Mouse (Mus musculus) small intestine, adult 2 months (tissue): Measurements from ENCODE around the gene Abcb11. TPM values are rescaled to one million over a fixed set of nuclear protein-coding genes. Genes with fewer than 3 reads are reported as not detected.
"Not testable (repeated sequence)": the region's sequence is repeated elsewhere in the genome, so short reads cannot be mapped to it uniquely, and the experiment has no call there.

Experiments used
- H3K27ac ChIP-seq: fragments of 200-500 bp; 2 replicates; pipeline ENCODE4 v1.5.1; 2012; ENCODE audit warnings: low read depth, low read length, control low read depth, inconsistent platforms; ENCODE audit not compliant: insufficient read depth
- H3K27me3 ChIP-seq: fragments of 200-500 bp; 2 replicates; pipeline ENCODE4 v1.6.1; 2012; ENCODE audit warnings: mild to moderate bottlenecking, moderate library complexity, low read length, inconsistent platforms; ENCODE audit not compliant: control insufficient read depth, insufficient read depth
- H3K36me3 ChIP-seq: fragments of 200-500 bp; 2 replicates; pipeline ENCODE4 v1.6.1; 2012; ENCODE audit warnings: mild to moderate bottlenecking, low read length, control low read depth, inconsistent platforms; ENCODE audit not compliant: control insufficient read depth, insufficient read depth
- H3K4me1 ChIP-seq: fragments of 200-500 bp; 2 replicates; pipeline ENCODE4 v1.6.1; 2012; ENCODE audit warnings: low read length, inconsistent platforms, mixed read lengths; ENCODE audit not compliant: control insufficient read depth, insufficient read depth, insufficient read length
- H3K4me3 ChIP-seq: fragments of 200-500 bp; 2 replicates; pipeline ENCODE4 v1.5.1; 2012; ENCODE audit warnings: low read depth, mild to moderate bottlenecking, control low read depth, inconsistent platforms, low read length, moderate library complexity
- CTCF ChIP-seq: fragments of 200-500 bp; IDR thresholded peaks from 2 replicates; pipeline ENCODE4 v1.5.1; 2012; ENCODE audit warnings: low read depth, mild to moderate bottlenecking, control low read depth, inconsistent platforms, low read length, moderate library complexity, mixed read lengths; ENCODE audit not compliant: insufficient replicate concordance, insufficient read length; ENCODE audit errors: extremely low read depth
- POLR2A ChIP-seq: fragments of 200-500 bp; IDR thresholded peaks from 2 replicates; pipeline ENCODE4 v1.6.1; 2012; ENCODE audit warnings: low read depth, mild to moderate bottlenecking, control low read depth, inconsistent platforms, low read length, moderate library complexity
- WGBS: fragments of 180-500 bp; shearing (Covaris S2); methylation state at CpG from one replicate; pipeline ENCODE4 v1.1.7; 2018; 5-methylcytosine and 5-hydroxymethylcytosine counted together
- polyA plus RNA-seq: library from polyadenylated mRNA; depleted of rRNA; stranded (reverse); fragments of >200 nt; gene quantifications from 2 replicates; pipeline ENCODE4 v1.2.3, GENCODE M21; 2012

Abcb11 gene
- polyA plus RNA-seq, 1 experiment = not detected

GRCm38 (mm10) chr2:69365275-69365674 lies 22.9 kb upstream of the Abcb11 start:
- WGBS = 100% methylated on average over 1 of the region's 1 CpGs
- Histone ChIP-seq H3K4me3 (no peak overlapping the region), H3K27me3 (no peaks in the 10 kb centered on the region), H3K27ac (no peak overlapping the region), H3K36me3 (no peaks in the 10 kb centered on the region), H3K4me1 (no peaks in the 10 kb centered on the region)
- TF ChIP-seq CTCF (no peak), POLR2A (no peak)

- 58% methylated on average over 2 of the region's 2 CpGs for WGBS
- Histone ChIP-seq H3K27me3 (no peaks in the 10 kb centered on the region), H3K27ac (no peak overlapping the region), H3K4me1 (no peaks in the 10 kb centered on the region), H3K36me3 (no peaks in the 10 kb centered on the region), H3K4me3 (no peak overlapping the region)
- TF ChIP-seq POLR2A (no peak), CTCF (no peak)
These were observed 22.4 kb upstream of the Abcb11 start for GRCm38 (mm10) chr2:69364831-69365230.

GRCm38 (mm10) chr2:69355402-69355801 lies 13.0 kb upstream of the Abcb11 start:
- H3K27ac ChIP-seq = not testable (repeated sequence)

GRCm38 (mm10) chr2:69341506-69341905 lies 910 bp downstream of the Abcb11 start:
- H3K36me3 ChIP-seq = no peaks in the 10 kb centered on the region
- H3K27ac ChIP-seq = no peak overlapping the region
- no peak for TF ChIP-seq POLR2A
- no peak for TF ChIP-seq CTCF
- 85% methylated on average over 6 of the region's 6 CpGs for WGBS
- no peaks in the 10 kb centered on the region for H3K27me3 ChIP-seq
- H3K4me1 ChIP-seq = no peaks in the 10 kb centered on the region
- H3K4me3 ChIP-seq = no peak overlapping the region

More at GRCm38 (mm10) chr2:69355402-69355801, 13.0 kb upstream of the Abcb11 start:
- H3K27me3 ChIP-seq, H3K4me1 ChIP-seq, H3K4me3 ChIP-seq, H3K36me3 ChIP-seq: not testable (repeated sequence)

GRCm38 (mm10) chr2:69331523-69331922 lies 10.9 kb downstream of the Abcb11 start:
- not testable (repeated sequence) for H3K4me1 ChIP-seq, H3K27ac ChIP-seq, H3K36me3 ChIP-seq, H3K4me3 ChIP-seq, H3K27me3 ChIP-seq
- 41% methylated on average over 6 of the region's 6 CpGs for WGBS

DNA sequence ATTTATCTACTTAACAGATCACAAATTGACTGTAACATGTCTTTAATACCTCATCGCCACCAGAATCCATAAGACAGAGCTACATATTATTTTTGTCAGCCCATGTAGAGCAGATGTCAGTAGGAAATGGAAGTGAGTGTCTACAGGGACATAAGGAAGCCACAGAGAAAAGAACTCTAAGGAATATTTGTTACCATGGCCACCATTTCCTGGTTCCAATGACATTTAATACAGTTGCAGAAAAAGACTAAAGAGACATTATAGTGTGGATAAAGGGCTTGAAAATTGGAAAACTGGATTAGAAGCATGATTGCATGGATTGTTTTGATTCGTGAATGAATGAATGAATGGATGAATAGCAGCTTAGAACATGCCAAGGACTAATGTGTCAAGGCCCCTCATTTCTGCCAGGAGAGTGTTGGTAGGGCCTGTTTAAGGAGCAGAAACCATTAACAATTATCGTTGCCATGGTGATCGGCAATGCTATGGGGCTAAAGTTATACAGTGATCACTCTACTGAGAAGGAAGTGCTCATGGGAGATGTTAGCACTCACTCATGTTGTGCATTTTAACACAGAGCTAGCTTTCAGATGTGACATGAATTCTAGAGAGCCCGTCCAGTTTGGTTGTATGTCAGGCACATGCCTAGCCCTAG lies 13.8 kb downstream of the Abcb11 start:
- no peak overlapping the region for H3K27ac ChIP-seq
- H3K27me3 ChIP-seq = no peaks in the 10 kb centered on the region
- no peak overlapping the region for H3K4me3 ChIP-seq
- H3K36me3 ChIP-seq = no peaks in the 10 kb centered on the region
- no peaks in the 10 kb centered on the region for H3K4me1 ChIP-seq
- TF ChIP-seq CTCF (no peak), POLR2A (no peak)
- WGBS = 90% methylated on average over 5 of the region's 5 CpGs

DNA sequence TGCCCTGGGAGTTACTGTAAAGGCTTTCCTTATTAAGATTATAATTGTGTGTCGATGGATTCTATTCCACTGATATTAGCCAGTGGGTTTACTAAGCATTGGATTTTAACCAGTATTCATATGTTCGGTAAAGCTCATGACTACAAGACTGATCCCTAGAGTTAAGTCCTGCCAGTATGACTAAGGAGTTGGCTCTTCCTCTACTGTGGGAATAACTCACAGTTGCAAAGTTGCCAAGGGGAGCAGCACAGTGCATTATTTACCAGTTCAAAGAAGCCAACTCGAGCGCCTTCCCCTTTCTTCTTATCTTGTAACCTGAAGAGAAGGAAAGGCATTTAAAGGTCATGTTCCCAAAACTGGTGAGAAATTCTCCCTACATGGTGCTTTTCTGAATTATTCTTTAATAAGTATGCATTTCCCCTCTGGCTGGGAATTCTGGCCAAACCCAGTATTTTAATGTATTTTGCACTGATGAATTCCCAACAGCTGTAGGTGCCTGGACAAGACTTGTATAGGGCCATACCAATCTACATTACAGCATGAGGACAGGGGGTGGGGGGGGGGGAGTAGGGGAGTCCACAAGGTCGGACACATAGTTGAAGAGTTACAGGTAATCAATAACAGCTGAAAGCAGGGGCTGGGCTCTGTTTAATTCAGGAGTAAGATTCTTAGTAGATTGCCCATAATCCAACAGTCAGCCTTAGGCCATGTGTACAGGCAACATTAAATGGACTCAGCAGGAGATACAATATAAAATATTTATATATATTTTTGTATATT lies 17.3 kb downstream of the Abcb11 start:
- WGBS = 69% methylated on average over 5 of the region's 5 CpGs

More for the DNA sequence above, 17.3 kb downstream of the Abcb11 start:
- no peak overlapping the region for H3K27ac ChIP-seq
- H3K27me3 ChIP-seq = no peaks in the 10 kb centered on the region
- no peak for TF ChIP-seq POLR2A
- no peak for TF ChIP-seq CTCF
- H3K4me3 ChIP-seq = no peak overlapping the region
- no peaks in the 10 kb centered on the region for H3K4me1 ChIP-seq
- no peaks in the 10 kb centered on the region for H3K36me3 ChIP-seq
